Mouse (Mus musculus) heart, embryonic 15.5 days (tissue): Measurements from ENCODE around the gene Lyrm7. TPM values are rescaled to one million over a fixed set of nuclear protein-coding genes. Genes with fewer than 3 reads are reported as not detected.

Experiments used
- ATAC-seq: fragments of 200-750 bp; cut with Nextera tagmentation; replicated peaks from 2 replicates; pipeline ENCODE4 v1.8.0; 2017; ENCODE audit warnings: low read depth, moderate TSS enrichment; ENCODE audit not compliant: insufficient number of reproducible peaks, insufficient read depth, low FRiP score
- H3K27ac ChIP-seq: fragments of 300-500 bp; sonication (generic); 2 replicates; pipeline ENCODE4 v1.5.1; 2015; ENCODE audit warnings: mild to moderate bottlenecking, inconsistent platforms
- H3K27me3 ChIP-seq: fragments of 300-500 bp; sonication (generic); 2 replicates; pipeline ENCODE4 v1.6.1; 2015; ENCODE audit warnings: inconsistent platforms
- H3K36me3 ChIP-seq: fragments of 300-500 bp; sonication (generic); 2 replicates; pipeline ENCODE4 v1.6.1; 2015; ENCODE audit warnings: mild to moderate bottlenecking, inconsistent platforms
- H3K4me1 ChIP-seq: fragments of 300-500 bp; sonication (generic); replicated peaks from 2 replicates; pipeline ENCODE4 v1.6.1; 2015; ENCODE audit warnings: inconsistent platforms
- H3K4me2 ChIP-seq: fragments of 300-500 bp; sonication (generic); 2 replicates; pipeline ENCODE4 v1.6.1; 2015; ENCODE audit warnings: inconsistent platforms, mild to moderate bottlenecking, moderate library complexity
- H3K4me3 ChIP-seq: fragments of 300-500 bp; sonication (generic); 2 replicates; pipeline ENCODE4 v1.5.1; 2015; ENCODE audit warnings: mild to moderate bottlenecking, inconsistent platforms
- H3K9ac ChIP-seq: fragments of 300-500 bp; sonication (generic); 2 replicates; pipeline ENCODE4 v1.6.1; 2015; ENCODE audit warnings: mild to moderate bottlenecking, inconsistent platforms
- H3K9me3 ChIP-seq: fragments of 300-500 bp; sonication (generic); replicated peaks from 2 replicates; pipeline ENCODE4 v1.6.1; 2016; ENCODE audit warnings: inconsistent platforms
- WGBS: fragments of 180-500 bp; shearing (Covaris S2); methylation state at CpG from one replicate; pipeline ENCODE4 v1.1.7; 2015; ENCODE audit warnings: mixed read lengths; 5-methylcytosine and 5-hydroxymethylcytosine counted together
- polyA plus RNA-seq: library from polyadenylated mRNA; unstranded; fragments of >200 nt; fragmentation: Nextera tagmentation; extraction: Ambion mirVana; gene quantifications from 2 replicates; pipeline ENCODE4 v1.2.1, GENCODE M21; 2015

Gene Lyrm7
- polyA plus RNA-seq: 17.5 and 24.7 TPM in 2 replicates

GRCm38 (mm10) chr11:54860256-54861038 is at the start of gene Lyrm7:
Gene Lyrm7, minus strand, starts transcription at chr11:54860916.
- peak within 1 kb of the TSS; percentile 75 for H3K4me3 ChIP-seq
- no peaks in the 10 kb centered on the region for H3K36me3 ChIP-seq
- ATAC-seq: peak; percentile 98
- peaks cover 15% of the 10 kb centered on the region for H3K4me1 ChIP-seq
- H3K27me3 ChIP-seq: no peaks in the 10 kb centered on the region
- H3K4me2 ChIP-seq: peak within 1 kb of the TSS; percentile 82
- H3K9me3 ChIP-seq: no peaks in the 10 kb centered on the region
- peak within 1 kb of the TSS; percentile 92 for H3K27ac ChIP-seq
- under 1% methylated on average over 42 of the region's 42 CpGs for WGBS
- peak within 1 kb of the TSS; percentile 75 for H3K9ac ChIP-seq

GRCm38 (mm10) chr11:54910081-54910665 is 49.5 kb upstream of the Lyrm7 start:
- no peak for ATAC-seq
- Histone ChIP-seq H3K27ac (no peak overlapping the region), H3K4me1 (peaks cover 11% of the 10 kb centered on the region), H3K4me3 (no peak overlapping the region), H3K9ac (no peak overlapping the region), H3K9me3 (no peaks in the 10 kb centered on the region), H3K4me2 (no peak overlapping the region), H3K36me3 (peaks cover 45% of the 10 kb centered on the region), H3K27me3 (no peaks in the 10 kb centered on the region)
- WGBS: 81% methylated on average over 12 of the region's 12 CpGs

GRCm38 (mm10) chr11:54909273-54909672 is 48.6 kb upstream of the Lyrm7 start:
- peaks cover 36% of the 10 kb centered on the region for H3K36me3 ChIP-seq

GRCm38 (mm10) chr11:54907259-54907658 is 46.5 kb upstream of the Lyrm7 start:
- H3K4me2 ChIP-seq: no peak overlapping the region
- H3K9ac ChIP-seq: no peak overlapping the region
- H3K27ac ChIP-seq: no peak overlapping the region
- no peaks in the 10 kb centered on the region for H3K27me3 ChIP-seq
- 89% methylated on average over 5 of the region's 5 CpGs for WGBS
- no peak for ATAC-seq
- no peak overlapping the region for H3K4me3 ChIP-seq
- H3K4me1 ChIP-seq: peaks cover 37% of the 10 kb centered on the region
- H3K9me3 ChIP-seq: no peaks in the 10 kb centered on the region
- H3K36me3 ChIP-seq: peaks cover 30% of the 10 kb centered on the region

More at GRCm38 (mm10) chr11:54909273-54909672, 48.6 kb upstream of the Lyrm7 start:
- 86% methylated on average over 11 of the region's 11 CpGs for WGBS
- ATAC-seq: no peak
- Histone ChIP-seq H3K9me3 (no peaks in the 10 kb centered on the region), H3K27ac (no peak overlapping the region), H3K4me2 (no peak overlapping the region), H3K9ac (no peak overlapping the region), H3K4me3 (no peak overlapping the region), H3K27me3 (no peaks in the 10 kb centered on the region), H3K4me1 (peaks cover 18% of the 10 kb centered on the region)

- no peak for ATAC-seq
- H3K9me3 ChIP-seq: no peaks in the 10 kb centered on the region
- H3K27me3 ChIP-seq: no peaks in the 10 kb centered on the region
- peaks cover 27% of the 10 kb centered on the region for H3K36me3 ChIP-seq
- H3K4me3 ChIP-seq: no peak overlapping the region
- H3K27ac ChIP-seq: peak overlapping the region; percentile 63
- 0 out of 2 replicates have a peak overlapping the region, but pooled peaks have one; percentile 4 for H3K4me2 ChIP-seq
- WGBS: 49% methylated on average over 4 of the region's 4 CpGs
- peaks cover 37% of the 10 kb centered on the region for H3K4me1 ChIP-seq
- 0 out of 2 replicates have a peak overlapping the region, but pooled peaks have one; percentile 7 for H3K9ac ChIP-seq
Measured at GRCm38 (mm10) chr11:54906466-54906865, 45.8 kb upstream of the Lyrm7 start.

- no peak for ATAC-seq
- Histone ChIP-seq H3K4me2 (0 out of 2 replicates have a peak overlapping the region, but pooled peaks have one; percentile 4), H3K4me1 (peaks cover 37% of the 10 kb centered on the region), H3K9me3 (no peaks in the 10 kb centered on the region), H3K36me3 (peaks cover 22% of the 10 kb centered on the region), H3K9ac (peak overlapping the region; percentile 7; the same call in 1 of the 2 replicates), H3K27me3 (no peaks in the 10 kb centered on the region), H3K27ac (peak overlapping the region; percentile 63), H3K4me3 (no peak overlapping the region)
- 30% methylated on average over 4 of the region's 4 CpGs for WGBS
Measured at GRCm38 (mm10) chr11:54905931-54906330, 45.2 kb upstream of the Lyrm7 start.

GRCm38 (mm10) chr11:54905086-54905485 is 44.4 kb upstream of the Lyrm7 start:
- Histone ChIP-seq H3K27ac (peak overlapping the region; percentile 41; the same call in 1 of the 2 replicates), H3K4me1 (peaks cover 37% of the 10 kb centered on the region)
- 89% methylated on average over 3 of the region's 3 CpGs for WGBS

GRCm38 (mm10) chr11:54903940-54904706 is 43.4 kb upstream of the Lyrm7 start:
- H3K27me3 ChIP-seq: no peaks in the 10 kb centered on the region
- peak overlapping the region; percentile 65 for H3K27ac ChIP-seq
- H3K4me1 ChIP-seq: peaks cover 37% of the 10 kb centered on the region
- H3K36me3 ChIP-seq: peaks cover 4% of the 10 kb centered on the region; the same call in 1 of the 2 replicates
- peak; percentile 36 for ATAC-seq
- no peaks in the 10 kb centered on the region for H3K9me3 ChIP-seq
- no peak overlapping the region for H3K9ac ChIP-seq
- peak overlapping the region; percentile 92 for H3K4me2 ChIP-seq
- peak overlapping the region; percentile 68 for H3K4me3 ChIP-seq
- 32% methylated on average over 4 of the region's 4 CpGs for WGBS

More at GRCm38 (mm10) chr11:54905086-54905485, 44.4 kb upstream of the Lyrm7 start:
- Histone ChIP-seq H3K4me2 (no peak overlapping the region), H3K27me3 (no peaks in the 10 kb centered on the region), H3K4me3 (no peak overlapping the region), H3K9me3 (no peaks in the 10 kb centered on the region), H3K9ac (no peak overlapping the region), H3K36me3 (peaks cover 14% of the 10 kb centered on the region; the same call in 1 of the 2 replicates)
- no peak for ATAC-seq

- peaks cover 37% of the 10 kb centered on the region for H3K4me1 ChIP-seq
- no peak for ATAC-seq
- peak overlapping the region; percentile 92 for H3K4me2 ChIP-seq
- no peaks in the 10 kb centered on the region for H3K9me3 ChIP-seq
- peak overlapping the region; percentile 65 for H3K27ac ChIP-seq
- H3K4me3 ChIP-seq: peak overlapping the region; percentile 68
- no peaks in the 10 kb centered on the region for H3K27me3 ChIP-seq
- peak overlapping the region; percentile 62 for H3K9ac ChIP-seq
- WGBS: 58% methylated on average over 5 of the region's 5 CpGs
- H3K36me3 ChIP-seq: no peaks in the 10 kb centered on the region; the same call in 1 of the 2 replicates
Measured at GRCm38 (mm10) chr11:54903339-54903738, 42.6 kb upstream of the Lyrm7 start.

- H3K4me3 ChIP-seq: peak within 1 kb of the TSS; percentile 68
- no peaks in the 10 kb centered on the region for H3K9me3 ChIP-seq
- H3K27me3 ChIP-seq: no peaks in the 10 kb centered on the region
- H3K4me2 ChIP-seq: peak within 1 kb of the TSS; percentile 92
- ATAC-seq: peak; percentile 73
- 13% methylated on average over 44 of the region's 45 CpGs for WGBS
- peak within 1 kb of the TSS; percentile 62 for H3K9ac ChIP-seq
- peaks cover 39% of the 10 kb centered on the region for H3K4me1 ChIP-seq
- H3K36me3 ChIP-seq: no peaks in the 10 kb centered on the region
- peak within 1 kb of the TSS; percentile 65 for H3K27ac ChIP-seq
Measured at GRCm38 (mm10) chr11:54902333-54903323, 41.9 kb upstream of the Lyrm7 start, which contains the start of gene Gpx3. Gene Gpx3, plus strand, starts transcription at chr11:54902453.
